Mouse (Mus musculus) embryonic facial prominence, embryonic 15.5 days (tissue): ENCODE results near the gene Ddah2. TPM values are rescaled to one million over a fixed set of nuclear protein-coding genes. Genes with fewer than 3 reads are reported as not detected.

Experiments
- ATAC-seq: fragments of 200-750 bp; cut with Nextera tagmentation; 2 replicates; pipeline ENCODE4 v1.8.0; 2017; ENCODE audit warnings: low read depth, moderate TSS enrichment; ENCODE audit not compliant: insufficient number of reproducible peaks, low FRiP score, low TSS enrichment
- H3K27ac ChIP-seq: fragments of 300-500 bp; sonication (generic); replicated peaks from 2 replicates; pipeline ENCODE4 v1.5.1; 2015; ENCODE audit warnings: mild to moderate bottlenecking, inconsistent platforms
- H3K27me3 ChIP-seq: fragments of 300-500 bp; sonication (generic); 2 replicates; pipeline ENCODE4 v1.6.1; 2015; ENCODE audit warnings: inconsistent platforms
- H3K36me3 ChIP-seq: fragments of 300-500 bp; sonication (generic); 2 replicates; pipeline ENCODE4 v1.6.1; 2015; ENCODE audit warnings: mild to moderate bottlenecking, inconsistent platforms
- H3K4me1 ChIP-seq: fragments of 300-500 bp; sonication (generic); 2 replicates; pipeline ENCODE4 v1.6.1; 2015; ENCODE audit warnings: inconsistent platforms
- H3K4me2 ChIP-seq: fragments of 300-500 bp; sonication (generic); replicated peaks from 2 replicates; pipeline ENCODE4 v1.6.1; 2015; ENCODE audit warnings: mild to moderate bottlenecking, inconsistent platforms
- H3K4me3 ChIP-seq: fragments of 300-500 bp; sonication (generic); replicated peaks from 2 replicates; pipeline ENCODE4 v1.5.1; 2015; ENCODE audit warnings: mild to moderate bottlenecking, inconsistent platforms
- H3K9ac ChIP-seq: fragments of 300-500 bp; sonication (generic); 2 replicates; pipeline ENCODE4 v1.6.1; 2015; ENCODE audit warnings: inconsistent platforms
- H3K9me3 ChIP-seq: fragments of 300-500 bp; sonication (generic); replicated peaks from 2 replicates; pipeline ENCODE4 v1.6.1; 2016; ENCODE audit warnings: inconsistent platforms
- WGBS: fragments of 180-500 bp; shearing (Covaris S2); methylation state at CpG from one replicate; pipeline ENCODE4 v1.1.7; 2015; 5-methylcytosine and 5-hydroxymethylcytosine counted together
- polyA plus RNA-seq: library from polyadenylated mRNA; unstranded; fragments of >200 nt; fragmentation: Nextera tagmentation; extraction: Ambion mirVana; gene quantifications from 2 replicates; pipeline ENCODE4 v1.2.1, GENCODE M21; 2015

The Ddah2 gene
- polyA plus RNA-seq, 1 experiment from 2014 or later = 319 TPM

DNA sequence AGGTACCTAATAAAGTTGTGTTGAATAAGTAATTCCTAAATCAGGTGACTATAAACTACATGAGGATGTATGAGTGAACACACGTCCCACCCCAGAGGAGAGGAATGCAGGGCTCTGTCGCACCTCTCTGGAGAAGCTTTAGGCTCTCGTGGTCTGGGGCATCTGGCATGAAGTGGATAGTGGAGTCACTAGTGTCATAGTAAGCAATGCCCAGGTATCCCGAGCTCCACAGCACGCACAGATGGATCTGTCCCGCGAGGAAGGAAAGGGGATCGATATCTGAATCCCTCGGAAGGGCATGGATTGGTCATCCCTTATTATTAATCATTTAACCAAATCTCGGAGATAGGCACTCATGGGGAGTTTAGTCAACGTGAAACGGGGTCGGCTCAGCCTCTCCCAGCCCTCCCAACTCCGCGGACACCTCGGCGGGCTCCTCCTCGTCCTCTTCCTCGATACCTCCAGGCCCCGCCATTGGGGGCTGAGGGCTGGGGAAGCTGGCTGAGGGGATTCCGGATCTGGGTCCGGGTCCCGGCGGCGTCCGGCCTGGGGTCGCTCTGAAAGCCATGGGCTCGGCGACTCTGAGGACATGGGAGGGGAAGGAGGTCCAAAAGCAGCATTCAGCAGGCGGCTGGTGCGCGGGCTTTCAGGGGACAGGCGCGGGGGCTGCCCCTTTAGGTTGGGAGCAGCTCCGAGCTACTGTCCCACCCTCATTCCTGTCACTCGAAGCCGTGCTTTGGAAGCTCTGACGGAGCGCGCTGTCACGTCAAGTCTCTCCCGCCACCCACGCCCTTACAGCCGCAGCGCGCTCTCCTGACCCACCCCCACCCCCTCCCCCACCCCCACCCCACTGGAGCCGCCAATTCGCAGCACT, 12.8 kb upstream of the Ddah2 start:
- 4% methylated on average over 48 of the region's 48 CpGs for WGBS
- H3K9ac ChIP-seq = peak overlapping the region; percentile 80
- H3K4me1 ChIP-seq = peaks cover 48% of the 10 kb centered on the region
- no peak for ATAC-seq
- H3K27me3 ChIP-seq = no peaks in the 10 kb centered on the region
- H3K4me3 ChIP-seq = peak overlapping the region; percentile 61
- peak overlapping the region; percentile 98 for H3K4me2 ChIP-seq
- H3K36me3 ChIP-seq = no peaks in the 10 kb centered on the region
- H3K9me3 ChIP-seq = no peaks in the 10 kb centered on the region
- peak overlapping the region; percentile 99 for H3K27ac ChIP-seq

DNA sequence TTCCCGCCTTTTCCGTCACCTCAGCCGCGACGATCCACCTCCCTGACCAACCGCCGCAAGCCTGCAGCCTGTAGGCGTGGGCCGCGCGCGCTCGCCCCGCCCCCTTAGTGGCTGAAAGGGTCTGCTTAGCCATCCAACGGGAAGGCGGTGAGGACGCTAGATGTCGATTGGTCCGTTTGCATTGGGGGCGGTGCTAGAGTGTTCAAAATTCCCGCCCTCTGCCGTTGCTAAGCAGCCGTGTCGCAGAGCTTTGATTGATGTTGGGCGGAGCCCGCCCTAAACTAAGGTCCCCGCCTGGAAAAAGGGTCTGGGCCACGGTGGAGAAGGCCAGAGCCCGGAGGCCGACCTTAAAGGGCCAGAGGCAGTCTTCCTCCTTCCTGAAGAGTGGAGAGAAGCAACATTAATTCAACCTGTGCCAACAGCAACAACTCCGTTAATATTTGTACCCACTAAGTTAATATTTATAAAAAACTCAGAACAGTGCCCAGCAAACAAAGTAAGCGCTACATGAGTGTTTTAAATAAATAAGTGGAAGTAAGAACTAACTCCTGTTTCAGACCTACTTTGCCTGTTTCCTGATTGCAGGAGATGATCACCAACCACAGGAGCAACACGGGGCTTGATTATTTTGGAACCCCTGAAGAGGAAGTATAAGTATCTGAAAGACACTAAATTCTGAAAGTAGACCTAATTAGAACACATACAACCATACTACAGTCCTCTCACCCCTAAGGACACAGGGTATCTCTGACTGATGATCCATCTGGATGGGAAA, 12.0 kb upstream of the Ddah2 start, which contains the start of gene Msh5:
TSS of gene Msh5 (minus strand) at position 65 of the 775 bp plus-strand sequence.
- H3K4me1 ChIP-seq = peaks cover 51% of the 10 kb centered on the region
- no peaks in the 10 kb centered on the region for H3K36me3 ChIP-seq
- peak within 1 kb of the TSS; percentile 61 for H3K4me3 ChIP-seq
- 3% methylated on average over 33 of the region's 33 CpGs for WGBS
- H3K4me2 ChIP-seq = peak within 1 kb of the TSS; percentile 98
- H3K27me3 ChIP-seq = no peaks in the 10 kb centered on the region
- H3K9me3 ChIP-seq = no peaks in the 10 kb centered on the region
- ATAC-seq = peak; percentile 97
- peak within 1 kb of the TSS; percentile 99 for H3K27ac ChIP-seq
- H3K9ac ChIP-seq = peak within 1 kb of the TSS; percentile 80

DNA sequence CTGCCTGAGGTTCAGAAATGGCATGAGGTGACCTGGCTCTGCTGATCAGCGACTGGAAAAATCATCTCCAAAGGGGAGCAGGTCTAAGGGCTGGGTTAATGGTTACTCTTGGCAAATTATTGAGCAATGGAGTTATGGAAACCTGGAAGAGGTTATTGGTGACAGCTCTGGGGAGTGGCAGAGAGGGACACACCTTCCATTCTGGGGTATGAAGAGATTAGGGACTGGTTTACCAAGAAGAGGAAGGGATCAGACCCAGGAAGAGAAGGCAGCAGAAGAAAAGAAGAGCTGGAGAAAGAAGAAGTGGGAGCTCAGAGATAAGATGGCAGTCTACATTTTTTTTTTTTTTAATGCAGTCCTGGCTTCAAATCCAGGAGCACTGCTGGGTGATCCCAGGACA, 11.1 kb upstream of the Ddah2 start:
- H3K9me3 ChIP-seq = no peaks in the 10 kb centered on the region
- peaks cover 5% of the 10 kb centered on the region for H3K36me3 ChIP-seq
- WGBS = 48% methylated on average over 1 of the region's 1 CpGs
- peak overlapping the region; percentile 24; the same call in 1 of the 2 replicates for H3K4me2 ChIP-seq
- H3K9ac ChIP-seq = no peak overlapping the region
- peak overlapping the region; percentile 99 for H3K27ac ChIP-seq
- no peak overlapping the region for H3K4me3 ChIP-seq
- H3K4me1 ChIP-seq = peaks cover 59% of the 10 kb centered on the region
- no peaks in the 10 kb centered on the region for H3K27me3 ChIP-seq
- no peak for ATAC-seq

DNA sequence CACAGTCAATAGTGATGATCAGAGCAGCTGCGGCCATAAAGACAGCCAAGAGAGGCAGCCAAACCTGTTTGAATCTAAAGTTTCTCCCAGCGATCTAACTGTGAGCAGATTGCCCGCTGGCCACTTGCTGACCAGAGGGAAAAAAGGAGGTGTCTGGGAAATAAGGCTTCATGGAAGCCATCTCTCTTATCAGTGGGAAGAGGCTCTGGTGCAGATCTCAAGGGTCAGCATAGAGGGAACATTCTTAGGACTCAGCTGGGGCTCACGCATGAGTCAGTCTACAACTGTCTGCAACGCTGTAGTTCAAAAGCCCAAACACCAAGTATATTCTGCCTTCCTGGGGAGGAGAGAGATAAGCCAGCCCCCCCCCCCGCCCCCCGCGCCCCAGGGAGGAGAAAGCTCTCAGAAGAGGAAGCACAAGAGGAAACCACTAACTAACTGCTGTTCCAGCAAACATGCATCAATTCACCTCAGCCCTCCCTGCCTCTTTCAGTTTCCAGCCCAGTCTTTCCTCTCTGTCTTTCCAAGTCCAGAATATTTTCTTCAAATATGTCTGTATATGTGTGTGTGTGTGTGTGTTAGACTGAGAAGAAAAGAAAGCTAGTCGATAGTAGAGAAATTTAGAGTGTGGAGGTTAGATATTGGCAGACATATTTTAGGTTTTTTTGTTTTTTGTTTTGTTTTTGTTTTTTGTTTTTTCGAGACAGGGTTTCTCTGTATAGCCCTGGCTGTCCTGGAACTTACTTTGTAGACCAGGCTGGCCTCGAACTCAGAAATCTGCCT, 10.5 kb upstream of the Ddah2 start:
- no peak overlapping the region for H3K4me3 ChIP-seq
- peaks cover 11% of the 10 kb centered on the region for H3K36me3 ChIP-seq
- H3K27ac ChIP-seq = peak overlapping the region; percentile 99
- no peak overlapping the region for H3K9ac ChIP-seq
- H3K9me3 ChIP-seq = no peaks in the 10 kb centered on the region
- H3K27me3 ChIP-seq = no peaks in the 10 kb centered on the region
- 32% methylated on average over 11 of the region's 11 CpGs for WGBS
- H3K4me1 ChIP-seq = peaks cover 63% of the 10 kb centered on the region
- H3K4me2 ChIP-seq = peak overlapping the region; percentile 24; the same call in 1 of the 2 replicates
- ATAC-seq = no peak

DNA sequence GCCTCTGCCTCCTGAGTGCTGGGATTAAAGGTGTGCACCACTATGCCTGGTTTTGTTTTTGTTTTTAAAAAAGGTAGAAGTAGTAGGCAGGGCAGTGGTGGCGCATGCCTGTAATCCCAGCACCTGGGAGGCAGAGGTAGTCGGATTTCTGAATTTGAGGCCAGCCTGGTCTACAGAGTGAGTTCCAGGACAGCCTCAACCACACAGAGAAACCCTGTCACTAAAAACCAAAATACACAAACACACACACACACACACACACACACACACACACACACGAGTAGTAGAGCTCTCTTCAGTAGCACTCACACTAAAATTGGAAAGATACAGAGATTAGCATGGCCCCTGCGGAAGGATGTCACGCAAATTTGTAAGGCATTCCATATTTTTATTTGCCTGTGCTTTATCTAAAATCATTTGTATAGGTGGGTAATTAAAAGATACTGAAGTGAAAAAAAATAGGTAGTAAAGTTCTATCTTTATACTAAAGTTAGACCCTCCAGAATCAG, 9.8 kb upstream of the Ddah2 start:
- Histone ChIP-seq H3K9ac (no peak overlapping the region), H3K4me2 (peak overlapping the region; percentile 87), H3K9me3 (no peaks in the 10 kb centered on the region), H3K4me1 (peaks cover 60% of the 10 kb centered on the region), H3K4me3 (peak overlapping the region; percentile 62), H3K36me3 (peaks cover 16% of the 10 kb centered on the region), H3K27me3 (no peaks in the 10 kb centered on the region), H3K27ac (peak overlapping the region; percentile 99)
- WGBS = 66% methylated on average over 5 of the region's 5 CpGs
- ATAC-seq = no peak

DNA sequence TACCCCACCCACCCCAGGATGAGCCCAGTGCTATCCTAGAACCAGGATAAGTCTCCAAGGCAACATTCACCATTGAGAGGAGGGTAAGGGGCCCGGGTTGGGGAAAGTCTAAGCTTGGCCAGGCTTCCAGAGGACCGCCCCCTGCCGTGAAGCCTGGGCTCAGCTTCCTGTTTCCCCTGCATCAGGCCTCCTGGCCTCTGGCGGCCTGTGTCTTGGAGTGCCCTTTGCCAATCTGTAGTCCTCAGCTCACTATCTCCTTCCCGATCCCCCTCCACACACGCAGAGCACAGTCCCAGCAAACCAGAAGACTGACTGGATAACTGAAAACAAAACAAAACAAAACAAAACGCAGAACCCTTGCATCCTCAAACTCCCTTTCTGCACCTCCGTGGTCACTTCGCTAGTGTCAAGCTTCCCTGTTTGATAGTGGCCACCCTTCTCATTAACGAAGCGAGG, 9.2 kb upstream of the Ddah2 start, which contains the start of gene Clic1:
TSS of gene Clic1 (plus strand) at position 406 of the 456 bp plus-strand sequence.
- Histone ChIP-seq H3K4me2 (peak within 1 kb of the TSS; percentile 87), H3K4me3 (peak within 1 kb of the TSS; percentile 62), H3K4me1 (peaks cover 60% of the 10 kb centered on the region), H3K27ac (peak within 1 kb of the TSS; percentile 99), H3K9me3 (no peaks in the 10 kb centered on the region), H3K9ac (peak within 1 kb of the TSS; percentile 78), H3K36me3 (peaks cover 22% of the 10 kb centered on the region), H3K27me3 (no peaks in the 10 kb centered on the region)
- peak; percentile 22 for ATAC-seq
- 1% methylated on average over 11 of the region's 11 CpGs for WGBS

DNA sequence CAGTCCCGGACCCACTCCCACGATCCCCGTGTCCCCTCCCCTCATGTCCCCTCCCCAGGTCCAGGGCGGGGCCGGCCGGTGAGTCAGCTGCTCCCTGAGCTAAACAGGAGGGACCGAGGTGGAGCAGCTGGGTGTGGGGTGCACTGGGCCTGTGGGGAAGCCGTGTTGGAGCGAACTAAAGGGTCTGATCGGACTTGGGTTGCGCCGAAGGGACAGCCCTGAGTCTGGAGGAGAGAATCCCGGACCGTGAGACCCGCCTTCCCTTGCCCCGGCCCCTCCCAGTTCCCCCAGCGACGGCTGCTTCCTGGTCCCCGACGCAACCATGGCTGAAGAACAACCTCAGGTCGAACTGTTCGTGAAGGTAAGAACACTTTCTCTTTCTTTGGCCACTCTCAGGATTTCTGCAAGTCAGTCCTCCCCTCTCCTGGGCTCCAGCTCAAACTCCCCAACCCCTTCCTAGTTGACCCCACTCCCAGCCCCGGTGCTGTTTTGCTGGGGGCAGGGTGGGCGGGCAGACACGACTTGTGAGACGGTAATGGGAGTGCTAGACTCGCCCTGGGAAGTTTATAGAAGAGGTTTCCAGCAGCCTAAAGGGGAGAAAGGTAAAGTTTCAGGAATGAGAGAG, 8.6 kb upstream of the Ddah2 start:
- ATAC-seq = peak; percentile 12; the same call in 1 of the 2 replicates
- Histone ChIP-seq H3K27ac (peak overlapping the region; percentile 99), H3K4me3 (peak overlapping the region; percentile 62), H3K4me2 (peak overlapping the region; percentile 87), H3K9ac (peak overlapping the region; percentile 78), H3K4me1 (peaks cover 55% of the 10 kb centered on the region), H3K9me3 (no peaks in the 10 kb centered on the region), H3K36me3 (peaks cover 27% of the 10 kb centered on the region), H3K27me3 (no peaks in the 10 kb centered on the region)
- under 1% methylated on average over 27 of the region's 27 CpGs for WGBS

DNA sequence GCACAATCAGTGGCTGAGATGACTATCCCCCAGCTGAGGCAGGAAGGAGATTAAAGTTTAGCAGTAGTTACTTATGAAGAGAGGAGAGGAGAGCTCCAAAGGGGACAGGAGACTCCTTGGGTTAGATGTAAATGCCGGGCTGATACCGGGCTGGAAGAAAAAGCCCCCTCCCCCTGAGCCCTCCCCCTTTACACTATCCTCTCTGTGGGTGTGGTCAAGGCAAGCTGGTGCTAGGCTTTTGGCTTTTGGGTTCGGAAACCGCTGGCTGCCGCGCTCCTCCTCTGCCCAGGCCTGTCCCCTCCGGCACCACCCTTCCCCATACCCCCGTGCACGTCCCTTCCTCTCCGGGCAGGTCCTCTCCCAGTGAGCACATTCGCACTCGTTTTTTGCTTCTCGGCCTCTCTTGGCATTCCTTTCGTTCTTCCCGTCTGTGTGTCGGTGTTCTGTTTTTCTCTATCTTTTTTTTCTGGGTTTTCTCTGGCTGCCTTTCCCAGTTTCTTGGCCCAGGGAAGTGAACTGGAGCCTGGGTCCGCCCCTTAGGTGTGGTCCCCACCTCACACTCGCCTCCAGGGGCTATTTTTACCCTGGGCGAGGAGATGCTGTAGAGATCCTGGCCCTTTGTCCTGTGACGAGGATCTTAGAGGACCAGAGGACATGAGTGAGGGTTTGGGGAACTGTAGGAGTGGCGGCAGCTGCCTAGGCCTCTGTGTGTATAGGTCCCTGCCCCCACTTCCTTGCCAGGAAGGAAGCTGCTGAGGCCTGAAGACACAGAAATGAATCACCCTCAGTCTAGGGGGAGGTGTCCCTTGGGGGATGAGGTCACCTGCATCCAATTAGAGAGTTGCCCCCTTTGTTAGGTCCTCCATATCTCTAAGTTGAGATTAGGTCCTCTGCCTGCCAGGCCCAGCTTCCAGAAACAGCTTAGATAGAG, 7.4 kb upstream of the Ddah2 start:
- peaks cover 38% of the 10 kb centered on the region for H3K36me3 ChIP-seq
- H3K27ac ChIP-seq = peak overlapping the region; percentile 95
- H3K9ac ChIP-seq = peak overlapping the region; percentile 54
- H3K4me1 ChIP-seq = peaks cover 47% of the 10 kb centered on the region
- H3K4me2 ChIP-seq = peak overlapping the region; percentile 87
- H3K9me3 ChIP-seq = no peaks in the 10 kb centered on the region
- ATAC-seq = peak; percentile 56
- H3K27me3 ChIP-seq = no peaks in the 10 kb centered on the region
- 1% methylated on average over 21 of the region's 21 CpGs for WGBS
- H3K4me3 ChIP-seq = peak overlapping the region; percentile 62

DNA sequence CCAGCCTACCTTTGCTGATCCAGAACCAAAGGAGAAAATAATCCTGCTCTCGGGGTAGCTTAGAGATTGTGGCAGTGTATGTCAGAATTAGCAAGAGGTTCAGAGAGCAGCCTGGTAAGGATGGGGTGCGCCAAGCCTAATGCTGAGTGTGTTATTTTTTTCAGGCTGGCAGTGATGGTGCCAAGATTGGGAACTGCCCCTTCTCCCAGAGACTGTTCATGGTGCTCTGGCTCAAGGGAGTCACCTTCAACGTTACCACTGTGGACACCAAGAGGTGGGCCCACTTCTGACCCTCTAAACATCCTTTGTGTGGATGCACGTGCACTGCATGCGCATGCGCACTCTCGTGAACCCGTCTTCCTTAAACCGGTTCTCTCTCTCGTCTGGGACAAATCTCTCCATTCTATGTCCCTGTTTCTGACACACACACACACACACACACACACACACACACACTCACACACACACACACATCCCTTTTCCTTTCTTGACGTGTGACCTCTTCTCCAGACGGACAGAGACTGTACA, 6.5 kb upstream of the Ddah2 start:
- ATAC-seq = no peak
- Histone ChIP-seq H3K4me3 (peak overlapping the region; percentile 62), H3K27me3 (no peaks in the 10 kb centered on the region)

More for the DNA sequence above, 6.5 kb upstream of the Ddah2 start:
- H3K4me2 ChIP-seq = peak overlapping the region; percentile 87
- H3K36me3 ChIP-seq = peaks cover 41% of the 10 kb centered on the region
- peak overlapping the region; percentile 54; the same call in 1 of the 2 replicates for H3K9ac ChIP-seq
- peaks cover 41% of the 10 kb centered on the region for H3K4me1 ChIP-seq
- H3K9me3 ChIP-seq = no peaks in the 10 kb centered on the region
- H3K27ac ChIP-seq = peak overlapping the region; percentile 95
- 71% methylated on average over 12 of the region's 12 CpGs for WGBS
